Mouse (Mus musculus) neutrophil, adult 83 days (primary cell): ENCODE data around the gene Rps6ka5. TPM values are rescaled to one million over a fixed set of nuclear protein-coding genes. Genes with fewer than 3 reads are reported as not detected.

ENCODE experiments used
- total RNA-seq, 2 experiments: library from RNA; stranded (reverse); gene quantifications; one replicate each; pipeline ENCODE4 v1.2.4; 2023

The Rps6ka5 gene
- total RNA-seq = 10 to 100 TPM; 24.2 to 26.4 TPM

DNA sequence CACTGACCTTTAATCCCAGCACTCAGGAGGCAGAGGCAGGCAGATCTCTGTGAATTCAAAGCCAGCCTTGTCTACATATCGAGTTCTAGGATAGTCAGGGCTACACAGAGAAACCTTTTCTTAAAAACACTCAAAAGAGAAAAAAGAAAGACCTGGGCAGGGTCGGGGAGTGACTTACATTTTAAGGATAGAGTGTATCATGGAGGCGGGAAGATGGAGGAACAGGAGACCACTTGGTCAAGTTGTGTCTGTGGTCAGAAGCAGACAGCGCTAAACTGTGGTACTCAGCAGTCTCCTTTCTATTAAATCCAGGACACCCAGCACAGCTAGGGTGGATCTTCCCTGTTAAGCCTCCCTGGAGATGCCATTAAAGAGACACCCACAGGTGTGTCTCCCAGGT is at the start of gene Rps6ka5:
Gene Rps6ka5, minus strand, starts transcription at position 333 of the 400 bp plus-strand sequence.

DNA sequence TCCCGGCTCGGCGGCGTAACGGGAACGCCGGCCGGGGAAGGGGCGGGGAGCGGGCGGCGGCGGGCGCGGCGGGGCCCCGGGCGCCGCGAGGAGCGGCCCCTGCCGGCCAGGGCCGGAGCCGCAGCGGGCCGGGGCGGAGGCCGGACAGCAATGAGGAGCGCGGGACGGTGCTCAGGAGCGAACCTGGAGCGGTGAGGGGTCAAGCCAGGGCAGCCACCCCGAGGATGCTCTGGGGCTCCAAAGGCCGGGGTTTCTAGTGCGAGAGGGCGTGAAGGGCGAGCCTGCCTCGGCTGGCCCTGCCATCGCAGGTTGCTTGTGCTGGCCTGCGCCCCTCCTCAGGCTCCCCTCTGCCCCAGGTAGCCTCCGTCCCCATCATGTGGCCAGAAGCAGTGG is 206.0 kb downstream of the Rps6ka5 start, which contains the start of gene Ttc7b:
Gene Ttc7b, minus strand, starts transcription at position 33 of the 393 bp plus-strand sequence.

Other genes starting within 250 kb of the Rps6ka5 start
- 10 to 100 TPM; 50.8 to 65.1 TPM for gene Ttc7b, start 206.2 kb downstream of the Rps6ka5 start, total RNA-seq
- 10 to 100 TPM; 24.1 to 26.1 TPM for gene Dglucy, start 52.1 kb upstream of the Rps6ka5 start, total RNA-seq
- under 1 TPM; 0.28 to 0.97 TPM for gene Gpr68, start 181.2 kb upstream of the Rps6ka5 start, total RNA-seq